Mouse (Mus musculus): ENCODE data around the gene Spire2. TPM values are rescaled to one million over a fixed set of nuclear protein-coding genes. Genes with fewer than 3 reads are reported as not detected.
"Not testable (repeated sequence)": the region's sequence is repeated elsewhere in the genome, so short reads cannot be mapped to it uniquely, and the experiment has no call there.

Gene Spire2
- 0.93 and 1.2 TPM in 2 replicates for polyA plus RNA-seq (2015; fragmentation: Nextera tagmentation; extraction: Ambion mirVana)

GRCm38 (mm10) chr8:123332262-123333090, at the start of gene Spire2:
TSS of gene Spire2 (plus strand) at chr8:123332713.
- peak; percentile 69 for ATAC-seq (ENCODE audit: insufficient number of reproducible peaks, low FRiP score, low TSS enrichment, low read depth)
- H3K4me3 ChIP-seq, result peak within 1 kb of the TSS; percentile 56
- 0 out of 2 replicates have a peak within 1 kb of the TSS, but pooled peaks have one; percentile 14 for H3K9ac ChIP-seq
- H3K27ac ChIP-seq, result no peak within 1 kb of the TSS
- H3K36me3 ChIP-seq, result no peaks in the 10 kb centered on the region
- H3K9me3 ChIP-seq, result no peaks in the 10 kb centered on the region
- H3K27me3 ChIP-seq, result peaks cover 35% of the 10 kb centered on the region
- WGBS, result under 1% methylated on average over 83 of the region's 85 CpGs
- H3K4me1 ChIP-seq, result peaks cover 17% of the 10 kb centered on the region
- peak within 1 kb of the TSS; percentile 96 for H3K4me2 ChIP-seq

DNA sequence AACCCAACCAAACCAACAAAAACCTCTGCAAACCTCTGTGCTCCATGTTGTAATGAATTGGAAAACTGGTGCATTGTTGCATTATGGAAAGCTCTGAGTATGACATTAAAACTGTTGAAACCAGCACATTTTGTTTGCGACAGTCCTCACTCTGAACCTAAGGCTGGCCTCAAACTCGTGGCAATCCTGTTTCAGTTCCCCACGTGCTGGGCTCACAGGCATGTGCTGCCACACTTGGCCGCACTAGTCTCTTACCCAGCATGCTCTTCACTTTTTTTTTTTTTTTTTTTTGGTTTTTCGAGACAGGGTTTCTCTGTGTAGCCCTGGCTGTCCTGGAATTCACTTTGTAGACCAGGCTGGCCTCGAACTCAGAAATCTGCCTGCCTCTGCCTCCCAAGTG, 49.5 kb upstream of the Spire2 start:
- peaks cover 27% of the 10 kb centered on the region for H3K36me3 ChIP-seq
- not testable (repeated sequence) for H3K9me3 ChIP-seq
- WGBS, result 87% methylated on average over 5 of the region's 6 CpGs

DNA sequence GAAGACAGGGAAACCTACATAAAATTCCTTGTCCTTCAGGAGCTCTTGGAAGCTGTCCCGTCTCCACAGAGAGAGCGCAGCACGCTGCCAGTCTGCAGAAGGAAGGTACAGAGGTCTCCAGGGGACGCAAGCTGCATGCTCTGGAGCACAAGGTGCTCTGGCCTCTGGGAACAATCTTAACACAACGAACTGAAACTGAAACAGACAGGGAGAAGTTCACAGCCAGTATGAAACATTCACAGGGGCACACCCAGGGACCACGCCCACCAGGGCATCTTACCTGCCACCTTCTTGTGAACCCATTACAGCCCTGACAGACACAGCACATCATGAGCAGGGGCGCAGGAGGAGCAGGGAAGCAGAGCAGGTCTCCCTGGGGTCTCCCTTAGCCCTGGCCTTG, 48.5 kb upstream of the Spire2 start:
- Histone ChIP-seq H3K4me1 (no peaks in the 10 kb centered on the region), H3K36me3 (peaks cover 35% of the 10 kb centered on the region), H3K4me2 (no peak overlapping the region), H3K4me3 (no peak overlapping the region), H3K27me3 (no peaks in the 10 kb centered on the region), H3K9ac (no peak overlapping the region), H3K27ac (no peak overlapping the region), H3K9me3 (no peaks in the 10 kb centered on the region)
- 84% methylated on average over 7 of the region's 7 CpGs for WGBS
- no peak for ATAC-seq (ENCODE audit: insufficient number of reproducible peaks, low FRiP score, low TSS enrichment, low read depth)

More for the DNA sequence above, 49.5 kb upstream of the Spire2 start:
- H3K4me3 ChIP-seq; H3K4me2 ChIP-seq; ATAC-seq (ENCODE audit: insufficient number of reproducible peaks, low FRiP score, low TSS enrichment, low read depth); H3K4me1 ChIP-seq; H3K9ac ChIP-seq; H3K27ac ChIP-seq; H3K27me3 ChIP-seq: not testable (repeated sequence)

GRCm38 (mm10) chr8:123284493-123284892, 48.0 kb upstream of the Spire2 start:
- H3K9me3 ChIP-seq, result no peaks in the 10 kb centered on the region
- WGBS, result 92% methylated on average over 5 of the region's 5 CpGs
- peaks cover 36% of the 10 kb centered on the region for H3K36me3 ChIP-seq
- no peak overlapping the region for H3K4me2 ChIP-seq
- no peak for ATAC-seq (ENCODE audit: insufficient number of reproducible peaks, low FRiP score, low TSS enrichment, low read depth)
- H3K4me1 ChIP-seq, result no peaks in the 10 kb centered on the region
- H3K27ac ChIP-seq, result no peak overlapping the region
- no peak overlapping the region for H3K4me3 ChIP-seq
- no peaks in the 10 kb centered on the region for H3K27me3 ChIP-seq
- H3K9ac ChIP-seq, result no peak overlapping the region

GRCm38 (mm10) chr8:123287362-123287761, 45.2 kb upstream of the Spire2 start:
- Histone ChIP-seq H3K27me3 (no peaks in the 10 kb centered on the region), H3K36me3 (peaks cover 27% of the 10 kb centered on the region), H3K27ac (no peak overlapping the region), H3K4me1 (no peaks in the 10 kb centered on the region), H3K9me3 (no peaks in the 10 kb centered on the region), H3K4me2 (no peak overlapping the region), H3K9ac (no peak overlapping the region), H3K4me3 (no peak overlapping the region)
- ATAC-seq (ENCODE audit: insufficient number of reproducible peaks, low FRiP score, low TSS enrichment, low read depth), result no peak
- WGBS, result 94% methylated on average over 17 of the region's 17 CpGs

- Histone ChIP-seq H3K9ac (no peak overlapping the region), H3K4me3 (no peak overlapping the region), H3K4me1 (no peaks in the 10 kb centered on the region), H3K27me3 (no peaks in the 10 kb centered on the region), H3K36me3 (peaks cover 27% of the 10 kb centered on the region), H3K27ac (no peak overlapping the region), H3K4me2 (no peak overlapping the region), H3K9me3 (no peaks in the 10 kb centered on the region)
- no peak for ATAC-seq (ENCODE audit: insufficient number of reproducible peaks, low FRiP score, low TSS enrichment, low read depth)
- WGBS, result 70% methylated on average over 4 of the region's 4 CpGs
Observed at GRCm38 (mm10) chr8:123290166-123290565, 42.3 kb upstream of the Spire2 start.

DNA sequence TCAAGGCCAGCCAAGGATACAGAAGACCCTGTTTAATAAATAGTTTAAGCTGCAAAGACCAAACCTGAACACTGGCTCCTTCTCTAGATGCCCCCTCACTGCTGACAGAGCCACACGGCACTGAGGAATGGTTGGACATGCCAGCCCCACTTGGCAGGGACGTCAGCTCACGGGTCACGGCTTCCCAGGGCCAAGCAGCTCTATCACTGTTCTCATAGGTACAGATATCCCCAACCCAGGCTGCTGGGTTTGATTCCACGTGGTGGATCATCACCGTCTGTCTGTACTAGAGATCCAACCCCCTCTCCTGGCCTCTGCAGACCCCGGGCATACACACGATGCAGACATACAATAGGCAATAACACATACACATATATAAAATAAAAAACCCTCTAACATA, 41.8 kb upstream of the Spire2 start:
- no peak for ATAC-seq (ENCODE audit: insufficient number of reproducible peaks, low FRiP score, low TSS enrichment, low read depth)
- WGBS, result 92% methylated on average over 8 of the region's 8 CpGs
- Histone ChIP-seq H3K36me3 (peaks cover 32% of the 10 kb centered on the region), H3K4me1 (no peaks in the 10 kb centered on the region), H3K4me2 (no peak overlapping the region), H3K27ac (no peak overlapping the region), H3K9me3 (no peaks in the 10 kb centered on the region), H3K9ac (no peak overlapping the region), H3K4me3 (no peak overlapping the region), H3K27me3 (no peaks in the 10 kb centered on the region)

- Histone ChIP-seq H3K36me3 (peaks cover 38% of the 10 kb centered on the region), H3K27ac (no peak overlapping the region), H3K4me3 (no peak overlapping the region), H3K27me3 (no peaks in the 10 kb centered on the region), H3K9me3 (no peaks in the 10 kb centered on the region), H3K9ac (no peak overlapping the region), H3K4me2 (no peak overlapping the region), H3K4me1 (no peaks in the 10 kb centered on the region)
- 81% methylated on average over 8 of the region's 8 CpGs for WGBS
- no peak for ATAC-seq (ENCODE audit: insufficient number of reproducible peaks, low FRiP score, low TSS enrichment, low read depth)
Observed at GRCm38 (mm10) chr8:123291716-123292115, 40.8 kb upstream of the Spire2 start.

- no peak overlapping the region for H3K9ac ChIP-seq
- 79% methylated on average over 3 of the region's 3 CpGs for WGBS
- H3K27me3 ChIP-seq, result no peaks in the 10 kb centered on the region
- H3K36me3 ChIP-seq, result peaks cover 40% of the 10 kb centered on the region
- no peak for ATAC-seq (ENCODE audit: insufficient number of reproducible peaks, low FRiP score, low TSS enrichment, low read depth)
- H3K27ac ChIP-seq, result no peak overlapping the region
- H3K4me3 ChIP-seq, result no peak overlapping the region
- H3K4me2 ChIP-seq, result no peak overlapping the region
- no peaks in the 10 kb centered on the region for H3K4me1 ChIP-seq
- H3K9me3 ChIP-seq, result no peaks in the 10 kb centered on the region
Observed at GRCm38 (mm10) chr8:123292281-123292680, 40.2 kb upstream of the Spire2 start.

DNA sequence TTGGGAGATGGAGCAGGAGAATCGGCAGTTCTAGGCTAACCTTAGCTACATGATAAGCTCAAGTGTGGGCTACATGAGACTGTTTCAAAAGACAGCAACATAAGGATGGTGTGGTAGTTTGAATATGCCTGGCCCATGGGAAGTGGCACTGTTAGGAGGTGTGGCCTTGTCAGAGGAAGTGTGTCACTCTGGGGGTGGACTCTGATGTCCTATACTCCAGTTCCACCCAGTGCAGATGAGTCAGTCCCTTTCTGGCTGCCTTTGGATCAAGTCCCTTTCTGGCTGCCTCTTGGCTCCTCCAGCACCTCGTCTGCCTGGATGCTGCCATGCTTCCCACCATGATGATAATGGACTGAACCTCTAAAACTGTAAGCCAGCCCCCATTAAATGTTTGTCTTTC, 39.7 kb upstream of the Spire2 start:
- ATAC-seq (ENCODE audit: insufficient number of reproducible peaks, low FRiP score, low TSS enrichment, low read depth), result no peak
- Histone ChIP-seq H3K9me3 (no peaks in the 10 kb centered on the region), H3K36me3 (peaks cover 36% of the 10 kb centered on the region), H3K9ac (no peak overlapping the region), H3K4me2 (no peak overlapping the region), H3K27ac (no peak overlapping the region), H3K4me3 (no peak overlapping the region), H3K27me3 (no peaks in the 10 kb centered on the region), H3K4me1 (no peaks in the 10 kb centered on the region)
- 85% methylated on average over 2 of the region's 2 CpGs for WGBS

DNA sequence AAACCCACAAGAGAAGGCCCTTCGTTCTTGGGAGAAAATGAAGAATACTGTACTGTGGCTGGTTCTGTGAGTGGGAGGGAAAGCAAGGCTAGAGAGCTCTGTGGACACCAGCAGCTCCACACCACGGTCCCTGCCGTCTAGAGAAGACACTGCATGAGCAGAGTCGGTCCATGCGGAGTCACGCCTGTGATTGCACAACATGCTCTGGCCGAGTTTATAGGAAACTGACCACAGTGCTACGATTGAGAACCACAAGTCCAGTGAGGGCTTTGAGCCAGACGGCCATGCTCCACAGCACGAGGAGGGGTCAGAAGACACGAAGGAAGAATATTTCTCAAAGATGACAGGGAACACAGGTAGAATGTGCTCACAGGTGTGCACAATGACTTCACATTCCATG, 34.2 kb upstream of the Spire2 start:
- Histone ChIP-seq H3K27ac (no peak overlapping the region), H3K4me2 (no peak overlapping the region), H3K4me1 (no peaks in the 10 kb centered on the region), H3K27me3 (no peaks in the 10 kb centered on the region), H3K9ac (no peak overlapping the region), H3K4me3 (no peak overlapping the region), H3K36me3 (peaks cover 21% of the 10 kb centered on the region), H3K9me3 (no peaks in the 10 kb centered on the region)
- ATAC-seq (ENCODE audit: insufficient number of reproducible peaks, low FRiP score, low TSS enrichment, low read depth), result no peak
- WGBS, result 92% methylated on average over 11 of the region's 11 CpGs

DNA sequence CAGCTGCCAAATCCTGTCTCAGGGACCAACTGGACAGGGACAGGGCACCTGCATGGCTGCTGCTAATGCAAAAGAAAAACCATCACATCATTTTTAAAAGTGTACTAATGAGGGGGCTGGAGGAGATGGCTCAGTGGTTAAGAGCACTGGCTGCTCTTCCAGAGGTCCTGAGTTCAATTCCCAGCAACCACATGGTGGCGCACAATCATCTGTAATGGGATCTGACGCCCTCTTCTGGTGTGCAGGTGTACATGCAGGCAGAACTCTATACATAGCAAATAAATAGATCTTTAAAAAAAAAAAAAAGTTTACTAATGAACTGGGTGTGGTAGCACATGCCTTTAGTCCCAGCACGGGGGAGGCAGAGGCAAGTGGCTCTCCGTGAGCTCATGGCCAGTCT, 23.8 kb upstream of the Spire2 start:
- H3K9me3 ChIP-seq, result no peaks in the 10 kb centered on the region
- no peaks in the 10 kb centered on the region for H3K27me3 ChIP-seq
- H3K4me3 ChIP-seq, result no peak overlapping the region
- H3K9ac ChIP-seq, result no peak overlapping the region
- WGBS, result 67% methylated on average over 4 of the region's 4 CpGs
- peaks cover 11% of the 10 kb centered on the region; the same call in 1 of the 2 replicates for H3K36me3 ChIP-seq
- H3K4me2 ChIP-seq, result no peak overlapping the region
- no peaks in the 10 kb centered on the region for H3K4me1 ChIP-seq
- no peak overlapping the region for H3K27ac ChIP-seq
- ATAC-seq (ENCODE audit: insufficient number of reproducible peaks, low FRiP score, low TSS enrichment, low read depth), result no peak
